Mouse (Mus musculus): ENCODE results near the gene Yars. TPM values are rescaled to one million over a fixed set of nuclear protein-coding genes. Genes with fewer than 3 reads are reported as not detected.
A peak's percentile ranks its signal among the peaks of the same experiment; 100 is the strongest.

The Yars gene
- polyA plus RNA-seq, 1 experiment from 2014 or later = 13.2 TPM

- Histone ChIP-seq H3K27ac (peak overlapping the region; percentile 61), H3K36me3 (ENCODE audit: inconsistent target) (no peaks in the 10 kb centered on the region), H3K4me3 (ENCODE audit: inconsistent target) (peak overlapping the region; percentile 87), H3K79me2 (ENCODE audit: inconsistent target) (peaks cover 64% of the 10 kb centered on the region)
- WGBS (ENCODE audit: missing documents) = 49% methylated on average over 15 of the region's 15 CpGs
Observed at GRCm38 (mm10) chr4:129246360-129247301, 57.1 kb downstream of the Yars start.

DNA sequence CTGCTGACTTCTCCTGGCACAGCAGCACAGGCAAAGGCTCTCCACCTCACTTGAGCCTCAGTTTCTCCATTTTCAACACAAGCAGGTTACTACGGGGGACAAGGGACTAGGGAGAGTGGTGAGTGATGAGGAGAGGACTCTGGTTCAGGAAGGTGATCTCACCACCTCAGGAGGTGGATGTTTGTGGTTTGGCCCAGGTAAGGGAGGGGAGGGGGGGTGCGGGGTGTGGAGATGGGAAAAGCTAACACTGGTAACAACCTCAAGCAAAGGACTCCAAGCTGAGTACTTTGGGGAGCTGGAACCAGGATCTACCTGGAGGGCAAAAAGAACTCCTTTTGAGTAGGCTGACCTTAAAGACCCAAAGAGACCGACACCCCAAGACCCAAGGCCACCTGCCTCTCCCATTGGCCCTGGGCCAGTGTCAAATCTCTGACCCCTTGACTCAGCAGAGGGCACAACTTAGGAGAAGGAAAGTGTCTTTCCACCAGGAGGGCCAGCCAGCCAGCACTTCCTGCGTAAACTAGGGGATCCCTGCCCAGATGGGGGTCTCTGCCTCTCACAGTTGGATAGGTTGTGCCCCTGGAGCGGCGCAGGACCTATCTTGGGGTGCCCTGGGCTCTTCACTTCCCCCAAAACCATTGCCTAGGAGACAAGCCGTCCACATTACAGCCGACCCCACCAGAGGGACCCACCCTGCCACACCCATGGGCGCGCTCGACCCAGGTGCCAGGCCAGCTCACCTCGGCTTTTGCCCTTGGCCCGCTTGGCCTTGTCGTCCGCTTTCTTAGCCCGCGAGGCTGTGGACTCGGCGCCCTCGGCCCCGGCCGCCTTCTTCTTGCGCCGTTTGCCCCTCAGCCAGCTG lies 58.1 kb downstream of the Yars start:
- H3K27ac ChIP-seq = peak overlapping the region; percentile 61

DNA sequence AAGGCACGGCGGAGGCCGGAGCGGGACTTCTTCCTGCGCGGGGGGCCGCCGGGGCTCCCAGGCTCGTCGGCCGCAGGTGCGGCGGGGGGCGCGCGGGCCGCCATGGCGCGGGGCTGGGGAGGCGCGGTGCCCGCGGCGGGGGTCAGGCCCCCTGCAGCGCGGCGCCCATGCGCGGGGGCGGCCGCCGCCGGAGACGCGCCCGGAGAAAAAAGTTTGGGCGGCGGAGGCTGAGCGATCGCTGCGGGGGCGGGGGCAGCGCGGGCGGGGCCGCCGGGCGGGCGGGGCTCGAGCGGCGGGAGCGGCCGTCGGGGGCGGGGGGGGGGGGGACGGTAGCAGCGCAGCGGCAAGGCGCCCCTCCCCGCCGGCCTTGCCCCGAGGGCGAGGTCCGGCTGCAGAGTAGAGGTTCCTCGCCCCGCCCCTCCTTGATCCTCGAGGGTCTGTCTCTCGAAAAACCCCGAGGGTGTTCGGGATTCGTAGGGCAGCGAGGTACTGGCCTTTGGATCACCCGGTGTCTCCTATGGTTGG lies 58.7 kb downstream of the Yars start:
- H3K27ac ChIP-seq = peak overlapping the region; percentile 49
- H3K4me3 ChIP-seq (ENCODE audit: inconsistent target) = peak overlapping the region; percentile 87; the same call in 1 of the 2 replicates
- no peaks in the 10 kb centered on the region for H3K36me3 ChIP-seq (ENCODE audit: inconsistent target)
- WGBS (ENCODE audit: missing documents) = 3% methylated on average over 32 of the region's 74 CpGs
- peaks cover 47% of the 10 kb centered on the region for H3K79me2 ChIP-seq (ENCODE audit: inconsistent target)

More for the DNA sequence above, 58.1 kb downstream of the Yars start:
- H3K4me3 ChIP-seq (ENCODE audit: inconsistent target) = peak overlapping the region; percentile 87
- 16% methylated on average over 16 of the region's 24 CpGs for WGBS (ENCODE audit: missing documents)
- H3K79me2 ChIP-seq (ENCODE audit: inconsistent target) = peaks cover 54% of the 10 kb centered on the region
- H3K36me3 ChIP-seq (ENCODE audit: inconsistent target) = no peaks in the 10 kb centered on the region

- H3K4me3 ChIP-seq (ENCODE audit: inconsistent target) = no peak overlapping the region
- H3K79me2 ChIP-seq (ENCODE audit: inconsistent target) = peaks cover 37% of the 10 kb centered on the region
- H3K27ac ChIP-seq = peak overlapping the region; percentile 49
- no peaks in the 10 kb centered on the region for H3K36me3 ChIP-seq (ENCODE audit: inconsistent target)
- 89% methylated on average over 7 of the region's 7 CpGs for WGBS (ENCODE audit: missing documents)
Observed at GRCm38 (mm10) chr4:129249288-129249687, 59.7 kb downstream of the Yars start.

- H3K36me3 ChIP-seq (ENCODE audit: inconsistent target) = no peaks in the 10 kb centered on the region
- WGBS (ENCODE audit: missing documents) = 69% methylated on average over 15 of the region's 15 CpGs
- H3K4me3 ChIP-seq (ENCODE audit: inconsistent target) = no peak overlapping the region
- H3K79me2 ChIP-seq (ENCODE audit: inconsistent target) = peaks cover 21% of the 10 kb centered on the region
- H3K27ac ChIP-seq = peak overlapping the region; percentile 91
Observed at GRCm38 (mm10) chr4:129250759-129251481, 61.4 kb downstream of the Yars start.

- no peak overlapping the region for H3K4me3 ChIP-seq (ENCODE audit: inconsistent target)
- H3K79me2 ChIP-seq (ENCODE audit: inconsistent target) = peaks cover 14% of the 10 kb centered on the region
- no peaks in the 10 kb centered on the region for H3K36me3 ChIP-seq (ENCODE audit: inconsistent target)
- peak overlapping the region; percentile 91 for H3K27ac ChIP-seq
- WGBS (ENCODE audit: missing documents) = 15% methylated on average over 13 of the region's 15 CpGs
Observed at GRCm38 (mm10) chr4:129251482-129252125, 62.0 kb downstream of the Yars start.

GRCm38 (mm10) chr4:129252492-129252891 lies 62.9 kb downstream of the Yars start:
- Histone ChIP-seq H3K27ac (peak overlapping the region; percentile 91; the same call in 1 of the 2 replicates), H3K36me3 (ENCODE audit: inconsistent target) (no peaks in the 10 kb centered on the region), H3K4me3 (ENCODE audit: inconsistent target) (no peak overlapping the region), H3K79me2 (ENCODE audit: inconsistent target) (peaks cover 5% of the 10 kb centered on the region)
- 90% methylated on average over 2 of the region's 2 CpGs for WGBS (ENCODE audit: missing documents)

GRCm38 (mm10) chr4:129254571-129254970 lies 65.0 kb downstream of the Yars start:
- no peak overlapping the region for H3K4me3 ChIP-seq (ENCODE audit: inconsistent target)
- WGBS (ENCODE audit: missing documents) = 100% methylated on average over 3 of the region's 3 CpGs
- H3K27ac ChIP-seq = no peak overlapping the region
- H3K36me3 ChIP-seq (ENCODE audit: inconsistent target) = no peaks in the 10 kb centered on the region
- H3K79me2 ChIP-seq (ENCODE audit: inconsistent target) = no peaks in the 10 kb centered on the region

GRCm38 (mm10) chr4:129256450-129257380 lies 67.2 kb downstream of the Yars start:
- no peak overlapping the region for H3K27ac ChIP-seq
- H3K79me2 ChIP-seq (ENCODE audit: inconsistent target) = no peaks in the 10 kb centered on the region
- H3K36me3 ChIP-seq (ENCODE audit: inconsistent target) = no peaks in the 10 kb centered on the region
- no peak overlapping the region for H3K4me3 ChIP-seq (ENCODE audit: inconsistent target)
- 43% methylated on average over 8 of the region's 8 CpGs for WGBS (ENCODE audit: missing documents)

GRCm38 (mm10) chr4:129259101-129259500 lies 69.5 kb downstream of the Yars start:
- Histone ChIP-seq H3K27ac (no peak overlapping the region), H3K4me3 (ENCODE audit: inconsistent target) (no peak overlapping the region), H3K79me2 (ENCODE audit: inconsistent target) (no peaks in the 10 kb centered on the region), H3K36me3 (ENCODE audit: inconsistent target) (no peaks in the 10 kb centered on the region)
- WGBS (ENCODE audit: missing documents) = 98% methylated on average over 4 of the region's 4 CpGs

DNA sequence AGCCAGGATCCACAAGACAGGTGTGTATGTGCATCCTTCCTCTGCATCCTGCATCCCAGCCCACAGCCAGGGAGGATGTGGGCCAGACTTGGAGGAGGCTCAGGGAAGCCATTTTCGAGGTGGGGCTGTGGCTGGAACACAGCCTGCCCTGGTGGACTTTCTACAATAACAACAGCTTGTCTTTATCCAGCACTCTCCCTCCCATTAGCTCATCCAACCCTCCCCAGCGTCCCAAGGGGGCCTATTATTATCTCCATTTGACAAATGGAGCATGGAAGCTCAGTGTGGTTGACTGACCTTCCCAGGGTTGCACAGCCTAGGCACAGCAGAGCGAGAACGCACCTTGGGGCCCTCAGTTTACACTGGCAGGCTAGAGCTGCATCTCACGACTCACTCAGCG lies 71.1 kb downstream of the Yars start:
- 61% methylated on average over 6 of the region's 6 CpGs for WGBS (ENCODE audit: missing documents)
- H3K27ac ChIP-seq = no peak overlapping the region
- no peaks in the 10 kb centered on the region for H3K79me2 ChIP-seq (ENCODE audit: inconsistent target)
- H3K4me3 ChIP-seq (ENCODE audit: inconsistent target) = no peak overlapping the region
- no peaks in the 10 kb centered on the region for H3K36me3 ChIP-seq (ENCODE audit: inconsistent target)

DNA sequence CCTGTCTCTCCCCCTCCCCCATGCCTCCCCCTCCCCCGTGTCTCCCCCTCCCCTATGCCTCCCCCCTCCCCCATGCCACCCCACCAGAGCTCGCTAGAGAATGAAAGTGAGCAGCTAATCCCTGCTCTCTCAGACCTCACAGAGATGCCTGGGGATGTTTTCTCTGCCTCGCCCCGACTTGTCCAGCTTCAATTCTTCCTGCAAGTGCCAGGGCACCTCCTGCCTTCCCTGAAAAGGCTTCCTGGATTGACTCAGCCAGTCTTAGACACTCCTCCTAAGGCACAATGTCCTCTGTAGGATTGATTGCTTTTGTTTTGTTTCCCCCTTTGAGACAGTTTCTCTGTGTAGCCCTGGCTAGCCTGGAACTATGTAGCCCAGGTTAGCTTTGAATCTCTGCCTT lies 71.6 kb downstream of the Yars start, which contains the start of gene C77080:
TSS of gene C77080 (minus strand) at position 209 of the 400 bp plus-strand sequence.
- H3K27ac ChIP-seq = no peak within 1 kb of the TSS
- 68% methylated on average over 2 of the region's 4 CpGs for WGBS (ENCODE audit: missing documents)
- H3K79me2 ChIP-seq (ENCODE audit: inconsistent target) = no peaks in the 10 kb centered on the region
- no peak within 1 kb of the TSS for H3K4me3 ChIP-seq (ENCODE audit: inconsistent target)
- H3K36me3 ChIP-seq (ENCODE audit: inconsistent target) = no peaks in the 10 kb centered on the region

Data from macrophage (primary cell).